Mouse (Mus musculus) neutrophil, adult 5-6 weeks (primary cell): ENCODE data around the gene Olfr597. TPM values are rescaled to one million over a fixed set of nuclear protein-coding genes. Genes with fewer than 3 reads are reported as not detected.
"Not testable (repeated sequence)": the region's sequence is repeated elsewhere in the genome, so short reads cannot be mapped to it uniquely, and the experiment has no call there.

Source experiments
- ATAC-seq: fragments of 151-379, 151-347 bp; 2 replicates; pipeline ENCODE4 v1.8.0; 2017; ENCODE audit warnings: mild to moderate bottlenecking, moderate TSS enrichment; ENCODE audit not compliant: insufficient number of reproducible peaks, poor library complexity, low FRiP score, severe bottlenecking; ENCODE audit errors: extremely low read depth
- total RNA-seq: library from RNA; stranded (forward); fragments of 200-1000 nt; gene quantifications from 2 replicates; pipeline ENCODE4 v1.2.3, GENCODE M21; 2017

The Olfr597 gene
- total RNA-seq, result not detected in 2 replicates

DNA sequence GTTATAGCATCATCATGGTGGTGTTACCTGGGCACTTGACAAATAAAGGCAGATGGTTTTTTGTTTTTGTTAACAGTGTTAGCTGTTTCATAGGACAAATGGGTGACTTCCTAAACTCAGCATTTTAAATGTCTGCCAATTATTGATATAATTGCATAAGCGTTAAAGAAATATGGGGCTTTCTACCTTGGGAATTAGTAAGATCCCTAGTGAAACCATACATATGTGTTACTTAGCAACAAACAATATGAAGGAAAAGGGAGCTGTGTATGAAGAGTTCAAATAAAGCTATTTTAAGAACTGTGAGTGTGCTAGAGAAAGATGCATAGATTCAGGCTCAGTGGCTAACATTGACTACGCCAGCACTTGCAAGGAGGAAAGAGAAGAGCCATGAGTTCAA, at the start of gene Olfr597:
Gene Olfr597 (plus strand): TSS at position 301 of the 400 bp plus-strand sequence.
- not testable (repeated sequence) for ATAC-seq

GRCm38 (mm10) chr7:103305348-103305747, 10.8 kb upstream of the Olfr597 start, which contains the start of gene Olfr596:
Gene Olfr596, plus strand, starts transcription at chr7:103305648.
- not testable (repeated sequence) for ATAC-seq

DNA sequence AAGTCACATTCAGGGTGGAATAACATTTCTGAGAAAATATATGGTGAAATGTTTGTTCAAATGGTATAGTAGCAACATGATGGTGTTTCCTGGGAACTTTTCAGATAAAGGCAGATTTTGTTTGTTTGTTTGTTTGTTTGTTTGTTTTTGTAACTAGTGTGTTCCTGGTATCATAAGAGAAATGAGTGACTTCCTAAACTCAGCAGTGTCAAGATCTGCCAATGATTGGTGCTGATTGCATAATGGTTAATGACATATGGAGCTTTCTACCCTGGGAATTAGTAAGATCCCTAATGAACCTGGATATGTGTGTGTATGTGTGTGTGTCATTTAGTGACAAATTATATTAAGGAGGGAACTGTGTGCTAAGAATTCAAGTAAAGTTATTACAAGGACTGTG, 7.2 kb downstream of the Olfr597 start, which contains the start of gene Olfr598:
Gene Olfr598 (plus strand): TSS at position 301 of the 400 bp plus-strand sequence.
- no peak for ATAC-seq

DNA sequence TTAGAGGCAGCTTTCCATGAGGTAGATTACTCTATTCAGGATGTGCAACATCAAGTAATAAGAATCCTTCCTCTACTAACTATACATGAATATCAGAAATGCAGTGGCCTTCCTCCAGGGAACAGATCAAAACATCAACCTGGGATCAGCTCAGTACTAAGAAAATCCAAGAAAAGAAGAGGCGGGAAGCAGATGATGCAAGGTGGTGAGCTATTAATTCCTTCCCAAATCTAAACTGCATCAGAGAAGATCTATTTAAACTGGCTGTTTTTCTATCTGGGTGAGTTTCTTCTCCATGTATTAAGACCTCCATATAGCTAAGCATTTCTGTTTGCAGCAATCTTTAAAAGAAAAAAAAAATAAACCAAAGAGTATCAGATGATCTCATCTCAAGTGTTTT, 19.5 kb downstream of the Olfr597 start, which contains the start of gene Olfr599:
Gene Olfr599 (plus strand): TSS at position 301 of the 400 bp plus-strand sequence.
- no peak for ATAC-seq

DNA sequence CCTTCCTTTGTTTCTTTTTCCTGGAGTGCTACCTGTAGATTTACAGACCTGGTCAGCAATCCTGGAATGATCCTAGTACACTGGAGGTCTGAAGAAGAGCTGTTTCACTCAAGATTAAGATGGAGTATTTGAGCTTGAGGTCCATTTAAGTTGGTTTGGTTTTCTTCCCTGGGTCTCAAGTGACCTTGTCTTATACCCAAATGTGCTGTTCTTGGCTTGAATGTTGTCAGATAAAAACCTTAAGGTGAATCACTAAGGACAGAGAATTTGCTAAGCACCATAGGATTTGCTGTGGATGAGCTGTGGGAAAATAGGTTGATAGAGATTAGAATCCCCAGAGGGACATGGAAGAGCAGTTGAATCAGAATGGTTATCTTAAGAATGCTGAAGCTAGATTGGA, 33.5 kb downstream of the Olfr597 start, which contains the start of gene Olfr600:
Gene Olfr600 (minus strand): TSS at position 101 of the 400 bp plus-strand sequence.
- no peak for ATAC-seq

GRCm38 (mm10) chr7:103362555-103362954, 46.4 kb downstream of the Olfr597 start, which contains the start of gene Olfr601:
Gene Olfr601, minus strand, starts transcription at chr7:103362655.
- ATAC-seq, result no peak

Other genes with a start within 250 kb of the Olfr597 start
- gene Olfr584, start 234.4 kb upstream of the Olfr597 start, total RNA-seq, result not detected in 2 replicates
- gene Olfr585, start 218.6 kb upstream of the Olfr597 start, total RNA-seq, result not detected in 2 replicates
- not detected in 2 replicates for gene Olfr586, start 190.7 kb upstream of the Olfr597 start, total RNA-seq
- gene Olfr588-ps1, start 175.4 kb upstream of the Olfr597 start, total RNA-seq, result not detected in 2 replicates
- not detected in 2 replicates for gene Olfr589, start 160.0 kb upstream of the Olfr597 start, total RNA-seq
- gene Olfr591, start 138.0 kb upstream of the Olfr597 start, total RNA-seq, result not detected in 2 replicates
- gene Olfr592, start 131.5 kb upstream of the Olfr597 start, total RNA-seq, result not detected in 2 replicates
- gene Olfr593, start 104.5 kb upstream of the Olfr597 start, total RNA-seq, result not detected in 2 replicates
- not detected in 2 replicates for gene Olfr594, start 99.3 kb upstream of the Olfr597 start, total RNA-seq
- gene Usp17ld, start 63.8 kb upstream of the Olfr597 start, total RNA-seq, result not detected in 2 replicates
- not detected in 2 replicates for gene Olfr596, start 10.7 kb upstream of the Olfr597 start, total RNA-seq
- not detected in 2 replicates for gene Olfr598, start 7.3 kb downstream of the Olfr597 start, total RNA-seq
- gene Olfr599, start 19.6 kb downstream of the Olfr597 start, total RNA-seq, result not detected in 2 replicates
- gene Olfr600, start 33.4 kb downstream of the Olfr597 start, total RNA-seq, result 0.23 TPM in 1 of 2 replicates, not detected in the other
- not detected in 2 replicates for gene Olfr601, start 46.3 kb downstream of the Olfr597 start, total RNA-seq
- not detected in 2 replicates for gene Olfr603, start 69.9 kb downstream of the Olfr597 start, total RNA-seq
- gene Usp17lc, start 98.8 kb downstream of the Olfr597 start, total RNA-seq, result not detected in 2 replicates
- gene Olfr605, start 129.1 kb downstream of the Olfr597 start, total RNA-seq, result not detected in 2 replicates
- not detected in 2 replicates for gene Olfr606, start 132.7 kb downstream of the Olfr597 start, total RNA-seq
- gene Olfr607, start 147.8 kb downstream of the Olfr597 start, total RNA-seq, result not detected in 2 replicates
- not detected in 2 replicates for gene Olfr608, start 153.6 kb downstream of the Olfr597 start, total RNA-seq
- gene Olfr609, start 181.7 kb downstream of the Olfr597 start, total RNA-seq, result 0.12 TPM in 1 of 2 replicates, not detected in the other
- gene Olfr610, start 195.8 kb downstream of the Olfr597 start, total RNA-seq, result not detected in 2 replicates
- gene Olfr611, start 204.5 kb downstream of the Olfr597 start, total RNA-seq, result not detected in 2 replicates
- gene Olfr612, start 226.4 kb downstream of the Olfr597 start, total RNA-seq, result not detected in 2 replicates
- not detected in 2 replicates for gene Olfr613, start 231.8 kb downstream of the Olfr597 start, total RNA-seq
- gene Olfr615, start 239.8 kb downstream of the Olfr597 start, total RNA-seq, result not detected in 2 replicates